Mouse (Mus musculus) lung, postnatal 0 days (tissue): ENCODE measurements around the gene Ccdc42.

Experiments used
- CTCF ChIP-seq: IDR thresholded peaks from 2 replicates; pipeline ENCODE4 v1.5.1; 2016; ENCODE audit warnings: antibody characterized with exemption, mild to moderate bottlenecking
- EP300 ChIP-seq: IDR thresholded peaks from 2 replicates; pipeline ENCODE4 v1.6.1; 2016; ENCODE audit warnings: antibody characterized with exemption, mild to moderate bottlenecking, control low read depth

GRCm38 (mm10) chr11:68602200-68602931 lies 15.5 kb downstream of the Ccdc42 start:
- TF ChIP-seq EP300 (no peak), CTCF (no peak)
